Mouse (Mus musculus): ENCODE data around the gene Cdc34.

- TF ChIP-seq POLR2A (IDR thresholded peaks at IDR 0.05; ENCODE audit: extremely low read depth, insufficient read depth, low read length) (no peak), CTCF (IDR thresholded peaks at IDR 0.05; ENCODE audit: extremely low read depth, insufficient read depth, low read length) (no peak)
Observed at GRCm38 (mm10) chr10:79709307-79709706, 27.3 kb downstream of the Cdc34 start.

Measured in cortical plate, adult 2 months (tissue).